Mouse (Mus musculus) heart, postnatal 0 days (tissue): Measurements from ENCODE around the gene Nol12.

Experiments
- CTCF ChIP-seq: IDR thresholded peaks from 2 replicates; pipeline ENCODE4 v1.5.1; 2016; ENCODE audit warnings: antibody characterized with exemption, control low read depth, low read depth
- EP300 ChIP-seq: IDR thresholded peaks from 2 replicates; pipeline ENCODE4 v1.6.1; 2016; ENCODE audit warnings: antibody characterized with exemption, low read depth

DNA sequence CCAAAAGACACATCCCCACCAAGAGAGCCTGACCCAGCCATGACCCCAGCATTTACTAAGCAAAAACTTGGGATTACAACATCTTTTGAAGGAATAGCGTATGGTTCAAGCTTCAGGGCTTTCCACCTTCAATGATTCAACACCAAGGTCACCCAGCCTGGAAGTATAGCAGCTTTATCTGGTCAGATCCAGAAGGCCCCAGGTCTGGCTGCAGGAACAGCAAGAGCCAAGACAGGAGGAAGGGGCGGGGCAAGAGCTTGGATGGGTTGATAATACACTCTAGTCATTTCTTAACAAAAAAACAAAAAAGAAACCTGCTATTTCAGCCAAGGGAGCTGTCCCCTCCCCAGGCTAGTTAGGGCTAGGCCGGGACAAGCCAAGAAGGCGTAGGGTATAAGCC lies 37.2 kb upstream of the Nol12 start:
- no peak for TF ChIP-seq CTCF
- TF ChIP-seq EP300, result no peak
